Mouse (Mus musculus) limb, embryonic 10.5 days (tissue): Measurements from ENCODE around the gene Pck1. TPM values are rescaled to one million over a fixed set of nuclear protein-coding genes. Genes with fewer than 3 reads are reported as not detected.

Experiments used
- DNase-seq: peaks from one replicate; pipeline ENCODE4 v3.0.0-alpha.2; 2017; ENCODE audit warnings: low spot score
- H3K27ac ChIP-seq: fragments of 300-500 bp; sonication (generic); 2 replicates; pipeline ENCODE4 v1.5.1; 2016; ENCODE audit warnings: mild to moderate bottlenecking
- H3K27me3 ChIP-seq: fragments of 300-500 bp; sonication (generic); 2 replicates; pipeline ENCODE4 v1.6.1; 2016; ENCODE audit warnings: low read depth, mild to moderate bottlenecking; ENCODE audit not compliant: poor library complexity, severe bottlenecking
- H3K36me3 ChIP-seq: fragments of 300-500 bp; sonication (generic); 2 replicates; pipeline ENCODE4 v1.6.1; 2016; ENCODE audit warnings: mild to moderate bottlenecking, moderate library complexity
- H3K4me1 ChIP-seq: fragments of 300-500 bp; sonication (generic); 2 replicates; pipeline ENCODE4 v1.6.1; 2016
- H3K4me3 ChIP-seq: fragments of 300-500 bp; sonication (generic); 2 replicates; pipeline ENCODE4 v1.5.1; 2016; ENCODE audit warnings: mild to moderate bottlenecking, moderate library complexity
- H3K9me3 ChIP-seq: fragments of 300-500 bp; sonication (generic); replicated peaks from 2 replicates; pipeline ENCODE4 v1.6.1; 2016; ENCODE audit warnings: mild to moderate bottlenecking
- WGBS: fragments of 180-500 bp; shearing (Covaris S2); methylation state at CpG from one replicate; pipeline ENCODE4 v1.1.7; 2016; 5-methylcytosine and 5-hydroxymethylcytosine counted together
- polyA plus RNA-seq: library from polyadenylated mRNA; unstranded; fragments of >200 nt; fragmentation: Nextera tagmentation; extraction: Ambion mirVana; gene quantifications from 2 replicates; pipeline ENCODE4 v1.2.1, GENCODE M21; 2016

Gene Pck1
- polyA plus RNA-seq, 1 experiment from 2014 or later, result not detected

GRCm38 (mm10) chr2:173129111-173129510 is 23.7 kb upstream of the Pck1 start:
- H3K27me3 ChIP-seq, result no peaks in the 10 kb centered on the region
- H3K4me3 ChIP-seq, result no peak overlapping the region
- H3K4me1 ChIP-seq, result no peaks in the 10 kb centered on the region
- no peaks in the 10 kb centered on the region for H3K36me3 ChIP-seq
- no peak for DNase-seq
- H3K9me3 ChIP-seq, result no peaks in the 10 kb centered on the region
- 74% methylated on average over 2 of the region's 2 CpGs for WGBS
- H3K27ac ChIP-seq, result no peak overlapping the region

- no peak overlapping the region for H3K4me3 ChIP-seq
- H3K27me3 ChIP-seq, result no peaks in the 10 kb centered on the region
- H3K9me3 ChIP-seq, result no peaks in the 10 kb centered on the region
- H3K36me3 ChIP-seq, result no peaks in the 10 kb centered on the region
- no peak overlapping the region for H3K27ac ChIP-seq
- 91% methylated on average over 13 of the region's 13 CpGs for WGBS
- no peak for DNase-seq
- no peaks in the 10 kb centered on the region for H3K4me1 ChIP-seq
Measured at GRCm38 (mm10) chr2:173132262-173132661, 20.6 kb upstream of the Pck1 start.

GRCm38 (mm10) chr2:173132794-173133300 is 20.0 kb upstream of the Pck1 start:
- H3K4me3 ChIP-seq, result no peak overlapping the region
- no peak overlapping the region for H3K27ac ChIP-seq
- no peaks in the 10 kb centered on the region for H3K4me1 ChIP-seq
- no peaks in the 10 kb centered on the region for H3K36me3 ChIP-seq
- WGBS, result 77% methylated on average over 8 of the region's 8 CpGs
- no peaks in the 10 kb centered on the region for H3K27me3 ChIP-seq
- H3K9me3 ChIP-seq, result no peaks in the 10 kb centered on the region
- no peak for DNase-seq

DNA sequence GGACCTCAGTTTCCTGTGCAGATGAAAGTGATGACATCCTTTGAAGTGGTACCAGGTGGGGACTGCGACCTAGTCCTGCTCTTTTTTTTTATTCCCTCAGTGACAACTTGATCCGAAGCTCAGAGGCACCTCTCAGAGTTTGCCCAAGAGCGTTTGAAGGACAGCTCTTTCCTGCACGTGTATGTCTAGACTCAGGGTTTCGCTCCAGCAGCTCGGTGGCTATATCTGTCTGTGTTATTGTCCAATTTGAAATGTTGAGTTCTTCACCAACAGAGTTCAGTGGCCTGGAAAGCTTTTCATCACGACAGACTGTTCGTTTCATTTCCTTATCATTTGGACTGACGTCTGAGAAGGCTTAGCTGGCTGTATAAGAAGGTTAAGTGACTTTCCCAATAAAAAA is 18.2 kb upstream of the Pck1 start:
- Histone ChIP-seq H3K4me1 (no peaks in the 10 kb centered on the region), H3K27ac (no peak overlapping the region), H3K4me3 (no peak overlapping the region), H3K27me3 (no peaks in the 10 kb centered on the region), H3K36me3 (no peaks in the 10 kb centered on the region), H3K9me3 (no peaks in the 10 kb centered on the region)
- WGBS, result 75% methylated on average over 9 of the region's 9 CpGs
- DNase-seq, result no peak

DNA sequence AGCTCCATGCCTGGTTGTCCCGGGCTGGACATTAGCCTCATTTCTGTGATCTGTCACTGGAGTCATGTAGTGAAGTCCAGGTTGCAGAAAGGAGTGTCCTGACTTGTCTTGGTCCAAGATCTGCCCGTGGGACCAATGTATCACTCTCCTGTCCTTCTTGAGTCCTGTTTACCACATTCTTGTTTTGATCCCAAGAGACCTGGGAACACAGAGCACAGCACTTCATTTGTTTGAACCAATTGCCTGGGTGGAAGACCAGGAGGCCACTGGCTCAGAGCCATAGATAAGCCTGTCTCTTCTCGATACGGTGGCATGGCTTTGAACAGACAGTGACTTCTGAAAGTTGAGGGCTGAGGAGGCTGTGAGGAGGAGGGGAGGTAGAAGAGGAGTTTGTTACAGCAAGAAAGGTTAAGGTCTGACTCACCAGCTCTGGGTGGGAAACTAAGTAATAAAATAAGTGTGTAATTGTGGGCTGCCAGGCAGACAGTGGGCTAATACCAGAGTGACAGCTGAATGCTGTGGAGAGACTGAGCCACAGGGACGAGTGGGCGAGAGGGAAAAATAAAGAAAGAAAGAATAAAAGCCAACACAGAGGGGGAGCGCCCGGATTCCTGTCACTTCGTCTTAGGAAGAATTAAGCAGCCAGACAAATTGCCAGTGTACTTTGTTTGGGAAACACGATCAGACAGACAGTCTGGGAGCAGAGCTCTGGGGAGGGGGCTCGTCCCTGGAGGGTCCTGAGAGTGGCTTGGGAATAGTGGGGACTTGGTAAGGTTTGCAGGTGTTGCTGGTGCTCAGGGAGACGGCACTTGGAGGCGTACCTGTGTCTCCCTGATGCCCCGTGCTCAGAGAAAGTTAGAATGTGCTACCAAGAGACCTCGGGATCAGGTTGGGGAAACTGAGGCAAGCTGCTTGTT is 14.3 kb upstream of the Pck1 start:
- Histone ChIP-seq H3K9me3 (no peaks in the 10 kb centered on the region), H3K36me3 (no peaks in the 10 kb centered on the region), H3K4me1 (peaks cover 6% of the 10 kb centered on the region; the same call in 1 of the 2 replicates), H3K4me3 (no peak overlapping the region), H3K27ac (no peak overlapping the region), H3K27me3 (no peaks in the 10 kb centered on the region; the same call in 1 of the 2 replicates)
- whole genome bisulfite sequencing, result 67% methylated on average over 15 of the region's 15 CpGs
- no peak for DNase-seq

DNA sequence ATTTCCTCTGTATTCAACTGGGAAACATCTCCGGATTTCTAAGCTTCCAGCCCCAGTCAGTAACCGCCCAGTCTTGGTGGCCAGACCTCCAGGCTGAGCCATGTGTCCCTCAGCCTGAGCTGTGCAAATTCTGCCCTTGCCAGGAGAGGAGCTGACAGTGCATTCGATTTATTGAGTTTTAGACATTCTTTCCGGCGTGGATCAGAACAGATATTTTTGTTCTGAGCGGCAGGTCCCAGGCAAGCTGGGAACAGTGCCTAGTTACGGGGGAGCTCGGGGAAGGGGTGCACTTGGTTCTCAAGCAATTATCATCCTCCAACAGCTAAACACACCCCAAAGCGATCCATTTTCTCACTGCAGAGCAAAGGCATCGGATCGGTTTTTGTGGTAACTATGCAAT is 9.2 kb upstream of the Pck1 start:
- Histone ChIP-seq H3K27ac (no peak overlapping the region), H3K27me3 (peaks cover 6% of the 10 kb centered on the region), H3K36me3 (no peaks in the 10 kb centered on the region), H3K4me3 (no peak overlapping the region), H3K9me3 (no peaks in the 10 kb centered on the region), H3K4me1 (peaks cover 12% of the 10 kb centered on the region; the same call in 1 of the 2 replicates)
- 77% methylated on average over 11 of the region's 11 CpGs for WGBS
- DNase-seq, result no peak

DNA sequence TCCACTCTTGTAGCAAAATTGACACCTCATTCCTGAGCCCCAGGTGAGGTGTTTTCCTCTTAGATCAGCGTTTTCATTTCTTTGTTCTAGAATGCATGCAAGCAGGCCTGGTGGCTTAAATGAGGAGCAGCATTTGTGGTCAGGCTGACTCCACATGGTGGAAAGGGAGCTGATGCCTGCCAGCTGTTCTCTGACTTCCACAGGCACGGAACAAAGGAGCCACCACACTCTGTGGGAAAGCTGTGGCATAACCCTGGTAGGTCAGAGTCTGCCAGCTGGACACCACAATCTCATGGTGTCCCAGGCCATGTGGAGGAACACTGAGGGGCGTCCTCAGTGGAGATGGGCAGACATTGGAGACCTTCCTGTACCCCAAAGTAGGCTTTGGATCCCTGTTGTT is 7.0 kb upstream of the Pck1 start:
- WGBS, result 82% methylated on average over 3 of the region's 3 CpGs
- no peak overlapping the region for H3K4me3 ChIP-seq
- DNase-seq, result no peak

DNA sequence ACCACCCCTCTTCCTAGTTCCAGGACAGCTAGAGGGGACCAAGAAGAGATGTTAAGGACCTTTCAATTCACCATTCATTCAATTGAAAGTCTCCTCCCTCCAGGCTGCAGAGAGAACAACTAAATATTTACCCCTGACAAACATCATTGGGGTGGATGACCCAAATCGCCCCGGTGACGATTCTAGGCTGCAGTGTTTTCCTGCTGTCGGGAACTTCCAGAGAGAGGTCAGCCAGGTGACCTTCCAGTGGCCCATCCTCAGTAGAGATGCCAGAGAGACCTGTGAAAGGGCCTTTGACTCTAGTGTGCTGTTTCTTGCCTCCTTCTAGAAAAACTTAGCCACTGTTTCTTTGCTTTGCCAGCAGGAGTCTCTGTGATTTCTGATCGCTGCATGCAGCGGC is 6.1 kb upstream of the Pck1 start:
- H3K4me1 ChIP-seq, result peaks cover 8% of the 10 kb centered on the region; the same call in 1 of the 2 replicates
- H3K27ac ChIP-seq, result no peak overlapping the region
- H3K4me3 ChIP-seq, result no peak overlapping the region
- DNase-seq, result no peak
- H3K27me3 ChIP-seq, result peaks cover 6% of the 10 kb centered on the region
- no peaks in the 10 kb centered on the region for H3K9me3 ChIP-seq
- no peaks in the 10 kb centered on the region for H3K36me3 ChIP-seq
- 85% methylated on average over 6 of the region's 6 CpGs for WGBS

More for the DNA sequence above, 7.0 kb upstream of the Pck1 start:
- Histone ChIP-seq H3K36me3 (no peaks in the 10 kb centered on the region), H3K27ac (no peak overlapping the region), H3K9me3 (no peaks in the 10 kb centered on the region), H3K4me1 (peaks cover 8% of the 10 kb centered on the region; the same call in 1 of the 2 replicates), H3K27me3 (peaks cover 6% of the 10 kb centered on the region)

- no peak for DNase-seq
- Histone ChIP-seq H3K4me1 (peaks cover 12% of the 10 kb centered on the region; the same call in 1 of the 2 replicates), H3K36me3 (no peaks in the 10 kb centered on the region), H3K4me3 (no peak overlapping the region), H3K27ac (no peak overlapping the region), H3K9me3 (no peaks in the 10 kb centered on the region), H3K27me3 (peaks cover 6% of the 10 kb centered on the region)
- WGBS, result 88% methylated on average over 5 of the region's 5 CpGs
Measured at GRCm38 (mm10) chr2:173148001-173148400, 4.8 kb upstream of the Pck1 start.

GRCm38 (mm10) chr2:173151352-173151751 is 1.5 kb upstream of the Pck1 start:
- DNase-seq, result no peak
- H3K27me3 ChIP-seq, result no peaks in the 10 kb centered on the region
- no peak overlapping the region for H3K27ac ChIP-seq
- H3K4me3 ChIP-seq, result no peak overlapping the region
- WGBS, result 86% methylated on average over 5 of the region's 5 CpGs
- no peaks in the 10 kb centered on the region for H3K36me3 ChIP-seq
- H3K4me1 ChIP-seq, result 0 out of 2 replicates have a peak, but pooled peaks cover 4% of the 10 kb centered on the region
- H3K9me3 ChIP-seq, result no peaks in the 10 kb centered on the region

- no peak overlapping the region for H3K27ac ChIP-seq
- H3K9me3 ChIP-seq, result no peaks in the 10 kb centered on the region
- 0 out of 2 replicates have a peak, but pooled peaks cover 4% of the 10 kb centered on the region for H3K4me1 ChIP-seq
- no peak overlapping the region for H3K4me3 ChIP-seq
- H3K36me3 ChIP-seq, result no peaks in the 10 kb centered on the region
- H3K27me3 ChIP-seq, result no peaks in the 10 kb centered on the region
- DNase-seq, result no peak
- WGBS, result 89% methylated on average over 7 of the region's 7 CpGs
Measured at GRCm38 (mm10) chr2:173151784-173152284, 1.0 kb upstream of the Pck1 start.

GRCm38 (mm10) chr2:173153266-173153665 is 418 bp downstream of the Pck1 start:
- Histone ChIP-seq H3K9me3 (no peaks in the 10 kb centered on the region), H3K4me1 (0 out of 2 replicates have a peak, but pooled peaks cover 4% of the 10 kb centered on the region), H3K4me3 (no peak overlapping the region), H3K27ac (no peak overlapping the region), H3K27me3 (no peaks in the 10 kb centered on the region), H3K36me3 (no peaks in the 10 kb centered on the region)
- WGBS, result 90% methylated on average over 10 of the region's 10 CpGs
- DNase-seq, result no peak

- 92% methylated on average over 13 of the region's 13 CpGs for WGBS
- no peaks in the 10 kb centered on the region for H3K27me3 ChIP-seq
- H3K36me3 ChIP-seq, result no peaks in the 10 kb centered on the region
- H3K9me3 ChIP-seq, result no peaks in the 10 kb centered on the region
- DNase-seq, result no peak
- H3K4me3 ChIP-seq, result no peak overlapping the region
- H3K27ac ChIP-seq, result no peak overlapping the region
- H3K4me1 ChIP-seq, result peaks cover 9% of the 10 kb centered on the region
Measured at GRCm38 (mm10) chr2:173154513-173154912, 1.7 kb downstream of the Pck1 start.
